Mouse (Mus musculus): ENCODE measurements at regions not wholly inside any gene's neighbourhood (a gene's known extent, or its start where the extent isn't known, plus 50 kb on each side); places are given as distances from the start of the nearest gene placed in this dataset.

- H3K36me3 ChIP-seq (replicated peaks in 1 of 2; ENCODE audit: control insufficient read depth in 1 of 2, insufficient read depth in 1 of 2, low read length in 1 of 2), result no peaks in the 10 kb centered on the region
- DNase-seq (ENCODE audit: extremely low read depth), result no peak
- H3K4me1 ChIP-seq (ENCODE audit: control insufficient read depth in 1 of 2, insufficient read depth in 2 of 2), result no peaks in the 10 kb centered on the region
- no peak overlapping the region for H3K4me3 ChIP-seq (replicated peaks in 1 of 3; ENCODE audit: low read depth in 2 of 3, low read length in 2 of 3, poor library complexity in 1 of 3)
- dilution Hi-C loops (cut with MboI; ENCODE audit: extremely low pct_ligation_motif_present, extremely low pct_unique_long_range_greater_than_20kb, low sequenced_read_pairs) (no loop called here), in situ Hi-C loops (cut with MboI; ENCODE audit: low pct_ligation_motif_present, low pct_unique_long_range_greater_than_20kb, low sequenced_read_pairs) (no loop called here)
- H3K27ac ChIP-seq (ENCODE audit: insufficient read depth, low read depth), result no peak overlapping the region
- no peaks in the 10 kb centered on the region for H3K79me2 ChIP-seq (replicated peaks; ENCODE audit: control insufficient read depth, extremely low read depth, insufficient read depth, poor library complexity, severe bottlenecking)
- no peak overlapping the region for H3K4me2 ChIP-seq (ENCODE audit: insufficient read depth, low read depth, poor library complexity, severe bottlenecking)
- H3K9me3 ChIP-seq (replicated peaks; ENCODE audit: low read length), result peaks cover 95% of the 10 kb centered on the region
- TF ChIP-seq IRF4 (IDR thresholded peaks at IDR 0.05; ENCODE audit: low read depth, low read length), result no peak
- no peak for TF ChIP-seq UBTF (IDR thresholded peaks at IDR 0.05; ENCODE audit: low read depth, low read length)
- no peak for TF ChIP-seq MAX (IDR thresholded peaks at IDR 0.05; ENCODE audit: low read length)
- no peak for TF ChIP-seq ZMIZ1 (IDR thresholded peaks at IDR 0.05; ENCODE audit: low read depth, low read length)
- TF ChIP-seq ETS1 (conservative IDR thresholded peaks at IDR 0.05; ENCODE audit: low read depth, low read length), result no peak
- no peaks in the 10 kb centered on the region for H3K27me3 ChIP-seq (replicated peaks)
- no peak overlapping the region for H3K9ac ChIP-seq (ENCODE audit: insufficient read depth, low read depth)
Observed at GRCm38 (mm10) chr5:111675673-111676261, 58.0 kb upstream of the Gm26897 start.

GRCm38 (mm10) chr5:111677847-111678311, 55.8 kb upstream of the Gm26897 start:
- Histone ChIP-seq H3K79me2 (replicated peaks; ENCODE audit: control insufficient read depth, extremely low read depth, insufficient read depth, poor library complexity, severe bottlenecking) (no peaks in the 10 kb centered on the region), H3K4me2 (ENCODE audit: insufficient read depth, low read depth, poor library complexity, severe bottlenecking) (no peak overlapping the region), H3K9ac (ENCODE audit: insufficient read depth, low read depth) (no peak overlapping the region), H3K27ac (ENCODE audit: insufficient read depth, low read depth) (no peak overlapping the region), H3K4me1 (ENCODE audit: control insufficient read depth in 1 of 2, insufficient read depth in 2 of 2) (no peaks in the 10 kb centered on the region), H3K36me3 (replicated peaks in 1 of 2; ENCODE audit: control insufficient read depth in 1 of 2, insufficient read depth in 1 of 2, low read length in 1 of 2) (no peaks in the 10 kb centered on the region), H3K27me3 (replicated peaks) (no peaks in the 10 kb centered on the region), H3K4me3 (replicated peaks in 1 of 3; ENCODE audit: low read depth in 2 of 3, low read length in 2 of 3, poor library complexity in 1 of 3) (no peak overlapping the region), H3K9me3 (replicated peaks; ENCODE audit: low read length) (peaks cover 94% of the 10 kb centered on the region)
- in situ Hi-C loops (cut with MboI; ENCODE audit: low pct_ligation_motif_present, low pct_unique_long_range_greater_than_20kb, low sequenced_read_pairs) (no loop called here), dilution Hi-C loops (cut with MboI; ENCODE audit: extremely low pct_ligation_motif_present, extremely low pct_unique_long_range_greater_than_20kb, low sequenced_read_pairs) (no loop called here)
- no peak for TF ChIP-seq ZC3H11A (IDR thresholded peaks at IDR 0.05; ENCODE audit: low read depth, low read length)
- no peak for TF ChIP-seq ZNF384 (IDR thresholded peaks at IDR 0.05; ENCODE audit: low read depth, low read length)
- TF ChIP-seq MXI1 (IDR thresholded peaks at IDR 0.05; ENCODE audit: low read depth, low read length), result no peak
- no peak for TF ChIP-seq E2F4 (IDR thresholded peaks at IDR 0.05; ENCODE audit: insufficient replicate concordance, low read depth, low read length)
- no peak for TF ChIP-seq TCF12 (IDR thresholded peaks at IDR 0.05; ENCODE audit: low read depth, low read length)
- TF ChIP-seq UBTF (IDR thresholded peaks at IDR 0.05; ENCODE audit: low read depth, low read length), result no peak
- no peak for TF ChIP-seq CTCF (conservative IDR thresholded peaks at IDR 0.05 in 1 of 2, IDR thresholded peaks at IDR 0.05 in 1 of 2; ENCODE audit: low read depth in 2 of 2, low read length in 2 of 2)
- TF ChIP-seq GABPA (IDR thresholded peaks at IDR 0.05; ENCODE audit: insufficient replicate concordance, low read depth, low read length), result no peak
- no peak for TF ChIP-seq MYC (IDR thresholded peaks at IDR 0.05; ENCODE audit: low read depth, low read length)
- TF ChIP-seq SIN3A (IDR thresholded peaks at IDR 0.05; ENCODE audit: low read length), result no peak
- no peak for TF ChIP-seq MEF2A (IDR thresholded peaks at IDR 0.05; ENCODE audit: borderline replicate concordance, low read depth, low read length)
- TF ChIP-seq PAX5 (IDR thresholded peaks at IDR 0.05; ENCODE audit: low read length), result no peak
- no peak for TF ChIP-seq KAT2A (IDR thresholded peaks at IDR 0.05; ENCODE audit: insufficient replicate concordance, low read length)
- TF ChIP-seq POLR2A (IDR thresholded peaks at IDR 0.05; ENCODE audit: low read depth, low read length), result no peak
- no peak for TF ChIP-seq MAFK (IDR thresholded peaks at IDR 0.05; ENCODE audit: insufficient replicate concordance, low read length)
- TF ChIP-seq ZMIZ1 (IDR thresholded peaks at IDR 0.05; ENCODE audit: low read depth, low read length), result no peak
- TF ChIP-seq RAD21 (IDR thresholded peaks at IDR 0.05; ENCODE audit: low read depth, low read length), result no peak
- no peak for TF ChIP-seq NRF1 (IDR thresholded peaks at IDR 0.05; ENCODE audit: low read depth, low read length)
- no peak for TF ChIP-seq MAZ (IDR thresholded peaks at IDR 0.05; ENCODE audit: low read depth, low read length)
- DNase-seq (ENCODE audit: extremely low read depth), result no peak

Measured in CH12.LX (cell line).